Mouse (Mus musculus) C2C12 (cell line): ENCODE measurements at regions not wholly inside any gene's neighbourhood (a gene's known extent, or its start where the extent isn't known, plus 50 kb on each side); places are given as distances from the start of the nearest gene placed in this dataset.

ENCODE experiments used
- CTCF ChIP-seq: IDR thresholded peaks from one replicate; pipeline ENCODE4 v1.5.1; 2011; ENCODE audit not compliant: control insufficient read depth, insufficient read depth, insufficient read length
- MAX ChIP-seq: IDR thresholded peaks from one replicate; pipeline ENCODE4 v1.6.1; 2011; ENCODE audit warnings: mild to moderate bottlenecking, control low read depth
- MYOD1 ChIP-seq: IDR thresholded peaks from one replicate; pipeline ENCODE4 v1.6.1; 2011; ENCODE audit warnings: low read depth; ENCODE audit not compliant: control insufficient read depth, insufficient read length

GRCm38 (mm10) chr2:171753502-171753901 lies 289.8 kb downstream of the Cbln4 start:
- TF ChIP-seq CTCF (no peak), MAX (no peak), MYOD1 (no peak)
